Comparison of ENCODE assay signal across 1 mouse cellular context in genomic region chr10:80435764-80436163, GRCm38 (mm10).
TF ChIP-seq lines count a peak whose summit lies in the region.

No protein-coding gene starts in this region.

TF ChIP-seq in CH12.LX, 34 proteins besides CTCF, POLR2A, EP300 and RAD21 (continued from another document):
- no peak for TF ChIP-seq KAT2A (IDR thresholded peaks at IDR 0.05; ENCODE audit: insufficient replicate concordance, low read length)
- TF ChIP-seq CHD1 (IDR thresholded peaks at IDR 0.05; ENCODE audit: low read depth, low read length), result no peak
- no peak; the same call in 1 of the 2 replicates for TF ChIP-seq MAX (IDR thresholded peaks at IDR 0.05; ENCODE audit: low read length)
- no peak for TF ChIP-seq MXI1 (IDR thresholded peaks at IDR 0.05; ENCODE audit: low read depth, low read length)
- TF ChIP-seq MYC (IDR thresholded peaks at IDR 0.05; ENCODE audit: low read depth, low read length), result no peak
- TF ChIP-seq PAX5 (IDR thresholded peaks at IDR 0.05; ENCODE audit: low read length), result no peak
- TF ChIP-seq GABPA (IDR thresholded peaks at IDR 0.05; ENCODE audit: insufficient replicate concordance, low read depth, low read length), result no peak
- TF ChIP-seq USF1 (IDR thresholded peaks at IDR 0.05; ENCODE audit: low read depth, low read length), result no peak
- no peak for TF ChIP-seq ZKSCAN1 (IDR thresholded peaks at IDR 0.05; ENCODE audit: borderline replicate concordance, low read depth, low read length)
- TF ChIP-seq ELF1 (IDR thresholded peaks at IDR 0.05; ENCODE audit: low read depth, low read length), result no peak
- peak; percentile 89 for TF ChIP-seq TCF12 (IDR thresholded peaks at IDR 0.05; ENCODE audit: low read depth, low read length)
- TF ChIP-seq CHD2 (IDR thresholded peaks at IDR 0.05; ENCODE audit: low read length), result peak; percentile 68
